Mouse (Mus musculus) midbrain, embryonic 16.5 days (tissue): ENCODE data around the gene Speer4d. TPM values are rescaled to one million over a fixed set of nuclear protein-coding genes. Genes with fewer than 3 reads are reported as not detected.
A peak's percentile ranks its signal among the peaks of the same experiment; 100 is the strongest.
"Not testable (repeated sequence)": the region's sequence is repeated elsewhere in the genome, so short reads cannot be mapped to it uniquely, and the experiment has no call there.

Source experiments
- ATAC-seq: fragments of 200-750 bp; cut with Nextera tagmentation; 2 replicates; pipeline ENCODE4 v1.8.0; 2017; ENCODE audit warnings: moderate TSS enrichment
- H3K27ac ChIP-seq: fragments of 300-500 bp; sonication (generic); 2 replicates; pipeline ENCODE4 v1.5.1; 2014; ENCODE audit warnings: mild to moderate bottlenecking, low read length, mixed read lengths
- H3K27me3 ChIP-seq: fragments of 300-500 bp; sonication (generic); 2 replicates; pipeline ENCODE4 v1.6.1; 2014; ENCODE audit warnings: low read depth, low read length, mixed read lengths; ENCODE audit not compliant: control insufficient read depth, insufficient read depth
- H3K36me3 ChIP-seq: fragments of 300-500 bp; sonication (generic); 2 replicates; pipeline ENCODE4 v1.6.1; 2014; ENCODE audit warnings: mild to moderate bottlenecking, low read length, moderate library complexity, mixed read lengths; ENCODE audit not compliant: control insufficient read depth, insufficient read depth
- H3K4me1 ChIP-seq: fragments of 300-500 bp; sonication (generic); 2 replicates; pipeline ENCODE4 v1.6.1; 2014; ENCODE audit warnings: mild to moderate bottlenecking, low read length, mixed read lengths; ENCODE audit not compliant: control insufficient read depth, insufficient read depth
- H3K4me2 ChIP-seq: fragments of 300-500 bp; sonication (generic); 2 replicates; pipeline ENCODE4 v1.6.1; 2014; ENCODE audit warnings: mild to moderate bottlenecking, low read length, mixed read lengths
- H3K4me3 ChIP-seq: fragments of 300-500 bp; sonication (generic); 2 replicates; pipeline ENCODE4 v1.5.1; 2014; ENCODE audit warnings: low read depth, mild to moderate bottlenecking, low read length, moderate library complexity, mixed read lengths
- H3K9ac ChIP-seq: fragments of 300-500 bp; sonication (generic); 2 replicates; pipeline ENCODE4 v1.6.1; 2014; ENCODE audit warnings: low read depth, low read length, mixed read lengths
- H3K9me3 ChIP-seq: fragments of 300-500 bp; sonication (generic); replicated peaks from 2 replicates; pipeline ENCODE4 v1.6.1; 2014; ENCODE audit warnings: mild to moderate bottlenecking, low read length, mixed read lengths; ENCODE audit not compliant: control insufficient read depth, poor library complexity, severe bottlenecking
- WGBS: fragments of 180-500 bp; shearing (Covaris S2); extraction: QIAGEN DNeasy Blood & Tissue Kit; methylation state at CpG from one replicate; pipeline ENCODE4 v1.1.7; 2014; 5-methylcytosine and 5-hydroxymethylcytosine counted together
- polyA plus RNA-seq: library from polyadenylated mRNA; unstranded; fragments of >200 nt; fragmentation: Nextera tagmentation; extraction: Ambion mirVana; gene quantifications from 2 replicates; pipeline ENCODE4 v1.2.1, GENCODE M21; 2015

The Speer4d gene
- not detected in 2 replicates for polyA plus RNA-seq

- not testable (repeated sequence) for H3K9me3 ChIP-seq, H3K9ac ChIP-seq, H3K4me2 ChIP-seq, H3K36me3 ChIP-seq, H3K4me1 ChIP-seq, ATAC-seq, H3K4me3 ChIP-seq, H3K27ac ChIP-seq, H3K27me3 ChIP-seq
- WGBS: 56% methylated on average over 1 of the region's 1 CpGs
These were observed at the start of gene Speer4d for GRCm38 (mm10) chr5:15618764-15619163. TSS of gene Speer4d (plus strand) at chr5:15619064.

GRCm38 (mm10) chr5:15573735-15574134 lies 45.1 kb upstream of the Speer4d start:
- not testable (repeated sequence) for H3K36me3 ChIP-seq, H3K27me3 ChIP-seq, H3K9me3 ChIP-seq, H3K27ac ChIP-seq, H3K4me2 ChIP-seq, H3K9ac ChIP-seq, ATAC-seq, H3K4me3 ChIP-seq, H3K4me1 ChIP-seq

- not testable (repeated sequence) for H3K4me1 ChIP-seq, H3K27me3 ChIP-seq, H3K4me2 ChIP-seq, H3K9ac ChIP-seq, H3K9me3 ChIP-seq, ATAC-seq, H3K4me3 ChIP-seq, H3K27ac ChIP-seq, H3K36me3 ChIP-seq
- no CpG with 5 or more reads among the region's 1 CpGs for WGBS
These were observed 41.8 kb upstream of the Speer4d start, which contains the start of gene Gm21083 for GRCm38 (mm10) chr5:15577033-15577432. TSS of gene Gm21083 (plus strand) at chr5:15577333.

- H3K9ac ChIP-seq: not testable (repeated sequence)
These were observed 32.5 kb upstream of the Speer4d start for GRCm38 (mm10) chr5:15586351-15586750.

GRCm38 (mm10) chr5:15588291-15588690 lies 30.6 kb upstream of the Speer4d start:
- ATAC-seq: not testable (repeated sequence)

More at GRCm38 (mm10) chr5:15586351-15586750, 32.5 kb upstream of the Speer4d start:
- not testable (repeated sequence) for H3K4me3 ChIP-seq, H3K4me2 ChIP-seq, H3K4me1 ChIP-seq, H3K9me3 ChIP-seq, ATAC-seq, H3K36me3 ChIP-seq, H3K27ac ChIP-seq, H3K27me3 ChIP-seq

GRCm38 (mm10) chr5:15590635-15591034 lies 28.2 kb upstream of the Speer4d start:
- not testable (repeated sequence) for H3K4me2 ChIP-seq, H3K36me3 ChIP-seq, H3K4me1 ChIP-seq, ATAC-seq, H3K9ac ChIP-seq, H3K27ac ChIP-seq, H3K9me3 ChIP-seq, H3K27me3 ChIP-seq, H3K4me3 ChIP-seq
- 54% methylated on average over 5 of the region's 5 CpGs for WGBS

More at GRCm38 (mm10) chr5:15588291-15588690, 30.6 kb upstream of the Speer4d start:
- H3K36me3 ChIP-seq, H3K4me1 ChIP-seq, H3K9me3 ChIP-seq, H3K4me2 ChIP-seq, H3K27me3 ChIP-seq, H3K4me3 ChIP-seq, H3K27ac ChIP-seq, H3K9ac ChIP-seq: not testable (repeated sequence)
- 35% methylated on average over 6 of the region's 6 CpGs for WGBS

GRCm38 (mm10) chr5:15591577-15591976 lies 27.3 kb upstream of the Speer4d start:
- H3K36me3 ChIP-seq, H3K4me3 ChIP-seq, H3K4me2 ChIP-seq, H3K9me3 ChIP-seq, H3K9ac ChIP-seq, H3K27me3 ChIP-seq, H3K4me1 ChIP-seq, H3K27ac ChIP-seq, ATAC-seq: not testable (repeated sequence)
- 77% methylated on average over 2 of the region's 2 CpGs for WGBS

GRCm38 (mm10) chr5:15598831-15599230 lies 20.0 kb upstream of the Speer4d start:
- peaks cover 23% of the 10 kb centered on the region for H3K9me3 ChIP-seq
- H3K27ac ChIP-seq, ATAC-seq, H3K9ac ChIP-seq, H3K4me1 ChIP-seq, H3K36me3 ChIP-seq, H3K27me3 ChIP-seq, H3K4me2 ChIP-seq, H3K4me3 ChIP-seq: not testable (repeated sequence)

- ATAC-seq, H3K27me3 ChIP-seq, H3K4me1 ChIP-seq, H3K27ac ChIP-seq, H3K36me3 ChIP-seq, H3K4me3 ChIP-seq, H3K9ac ChIP-seq, H3K4me2 ChIP-seq: not testable (repeated sequence)
- WGBS: 39% methylated on average over 4 of the region's 4 CpGs
- H3K9me3 ChIP-seq: peaks cover 22% of the 10 kb centered on the region
These were observed 18.5 kb upstream of the Speer4d start for GRCm38 (mm10) chr5:15600342-15600741.

- not testable (repeated sequence) for H3K36me3 ChIP-seq, H3K4me3 ChIP-seq, H3K4me1 ChIP-seq, H3K27ac ChIP-seq, H3K4me2 ChIP-seq, H3K9ac ChIP-seq, H3K27me3 ChIP-seq
- ATAC-seq: peak; percentile 71; the same call in 1 of the 2 replicates
- peaks cover 21% of the 10 kb centered on the region for H3K9me3 ChIP-seq
- 62% methylated on average over 5 of the region's 5 CpGs for WGBS
These were observed 17.4 kb upstream of the Speer4d start for GRCm38 (mm10) chr5:15601481-15601880.
